Mouse (Mus musculus) intestine, embryonic 15.5 days (tissue): ENCODE measurements around the gene Zranb2. TPM values are rescaled to one million over a fixed set of nuclear protein-coding genes. Genes with fewer than 3 reads are reported as not detected.
A peak's percentile ranks its signal among the peaks of the same experiment; 100 is the strongest.

Experiments used
- ATAC-seq: fragments of 200-750 bp; cut with Nextera tagmentation; 2 replicates; pipeline ENCODE4 v1.8.0; 2017; ENCODE audit warnings: moderate TSS enrichment, moderate library complexity
- H3K27ac ChIP-seq: fragments of 300-500 bp; sonication (generic); 2 replicates; pipeline ENCODE4 v1.5.1; 2015; ENCODE audit warnings: mild to moderate bottlenecking, inconsistent platforms
- H3K27me3 ChIP-seq: fragments of 300-500 bp; sonication (generic); replicated peaks from 2 replicates; pipeline ENCODE4 v1.6.1; 2015; ENCODE audit warnings: inconsistent platforms
- H3K36me3 ChIP-seq: fragments of 300-500 bp; sonication (generic); 2 replicates; pipeline ENCODE4 v1.6.1; 2015; ENCODE audit warnings: inconsistent platforms
- H3K4me1 ChIP-seq: fragments of 300-500 bp; sonication (generic); replicated peaks from 2 replicates; pipeline ENCODE4 v1.6.1; 2015; ENCODE audit warnings: inconsistent platforms
- H3K4me2 ChIP-seq: fragments of 300-500 bp; sonication (generic); replicated peaks from 2 replicates; pipeline ENCODE4 v1.6.1; 2015; ENCODE audit warnings: mild to moderate bottlenecking, inconsistent platforms
- H3K4me3 ChIP-seq: fragments of 300-500 bp; sonication (generic); replicated peaks from 2 replicates; pipeline ENCODE4 v1.5.1; 2015; ENCODE audit warnings: inconsistent platforms
- H3K9ac ChIP-seq: fragments of 300-500 bp; sonication (generic); 2 replicates; pipeline ENCODE4 v1.6.1; 2015; ENCODE audit warnings: inconsistent platforms
- H3K9me3 ChIP-seq: fragments of 300-500 bp; sonication (generic); 2 replicates; pipeline ENCODE4 v1.6.1; 2016; ENCODE audit warnings: inconsistent platforms
- WGBS: fragments of 180-500 bp; shearing (Covaris S2); methylation state at CpG from one replicate; pipeline ENCODE4 v1.1.7; 2015; 5-methylcytosine and 5-hydroxymethylcytosine counted together
- polyA plus RNA-seq: library from polyadenylated mRNA; unstranded; fragments of >200 nt; fragmentation: Nextera tagmentation; extraction: Ambion mirVana; gene quantifications from 2 replicates; pipeline ENCODE4 v1.2.1, GENCODE M21; 2015

The Zranb2 gene
- polyA plus RNA-seq, 1 experiment from 2014 or later: 93.6 TPM

GRCm38 (mm10) chr3:157549758-157550600 lies 16.0 kb downstream of the Zranb2 start:
- Histone ChIP-seq H3K4me1 (no peaks in the 10 kb centered on the region), H3K9ac (no peak overlapping the region), H3K27ac (no peak overlapping the region), H3K9me3 (no peaks in the 10 kb centered on the region), H3K36me3 (peaks cover 15% of the 10 kb centered on the region; the same call in 1 of the 2 replicates), H3K27me3 (no peaks in the 10 kb centered on the region), H3K4me3 (no peak overlapping the region), H3K4me2 (no peak overlapping the region)
- WGBS: 93% methylated on average over 3 of the region's 3 CpGs
- peak; percentile 36; the same call in 1 of the 2 replicates for ATAC-seq

DNA sequence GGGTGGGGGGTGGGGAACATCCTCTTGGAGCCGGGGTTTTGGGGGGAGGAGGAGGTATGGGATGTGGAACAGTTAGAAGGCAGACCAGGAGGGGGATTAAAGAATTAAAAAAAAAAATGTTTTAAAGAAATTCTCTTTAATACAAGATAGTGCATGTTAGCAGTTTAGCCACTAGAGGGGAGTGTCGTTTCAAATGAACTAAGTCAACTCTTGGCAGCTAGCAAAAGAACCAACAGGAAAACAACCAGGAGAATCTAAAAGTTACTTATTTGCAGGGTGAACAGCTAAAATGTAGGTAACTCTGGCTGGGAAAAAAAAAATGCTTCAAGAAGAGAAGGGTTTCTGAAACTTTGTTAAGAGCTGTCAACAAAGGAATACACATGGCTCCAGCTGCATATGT lies 31.2 kb downstream of the Zranb2 start:
- Histone ChIP-seq H3K9me3 (no peaks in the 10 kb centered on the region), H3K27me3 (peaks cover 25% of the 10 kb centered on the region), H3K36me3 (no peaks in the 10 kb centered on the region), H3K9ac (no peak overlapping the region), H3K4me3 (no peak overlapping the region), H3K27ac (no peak overlapping the region), H3K4me1 (peaks cover 11% of the 10 kb centered on the region), H3K4me2 (no peak overlapping the region)
- ATAC-seq: no peak
- 2% methylated on average over 2 of the region's 2 CpGs for WGBS

DNA sequence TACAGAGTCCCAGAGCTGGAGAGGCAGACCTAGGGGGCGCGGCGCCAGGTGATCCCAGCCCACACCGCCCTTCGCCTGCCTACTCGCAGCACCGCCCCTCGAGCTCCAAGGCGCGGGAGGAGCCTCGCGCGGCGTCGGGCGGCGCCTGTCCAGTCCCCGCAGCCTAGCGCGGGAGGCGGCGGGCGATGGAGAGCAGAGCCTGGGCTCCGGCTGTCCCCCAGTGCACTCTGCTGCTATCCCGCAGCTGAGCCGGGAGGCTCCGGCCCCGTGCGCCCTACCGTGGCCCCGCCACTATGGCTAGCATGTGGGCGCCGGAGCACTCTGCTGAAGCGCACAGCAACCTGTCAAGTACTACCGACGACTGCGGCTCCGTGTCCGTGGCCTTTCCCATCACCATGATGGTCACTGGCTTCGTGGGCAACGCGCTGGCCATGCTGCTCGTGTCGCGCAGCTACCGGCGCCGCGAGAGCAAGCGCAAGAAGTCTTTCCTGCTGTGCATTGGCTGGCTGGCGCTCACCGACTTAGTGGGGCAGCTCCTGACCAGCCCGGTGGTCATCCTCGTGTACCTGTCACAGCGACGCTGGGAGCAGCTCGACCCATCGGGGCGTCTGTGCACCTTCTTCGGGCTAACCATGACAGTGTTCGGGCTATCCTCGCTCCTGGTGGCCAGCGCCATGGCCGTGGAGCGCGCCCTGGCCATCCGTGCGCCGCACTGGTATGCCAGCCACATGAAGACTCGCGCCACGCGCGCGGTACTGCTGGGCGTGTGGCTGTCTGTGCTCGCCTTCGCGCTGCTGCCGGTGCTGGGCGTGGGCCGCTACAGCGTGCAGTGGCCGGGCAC lies 33.0 kb downstream of the Zranb2 start, which contains the start of gene Ptger3:
Gene Ptger3, plus strand, starts transcription at position 168 of the 841 bp plus-strand sequence.
- Histone ChIP-seq H3K4me1 (peaks cover 11% of the 10 kb centered on the region), H3K27ac (no peak within 1 kb of the TSS), H3K27me3 (peaks cover 25% of the 10 kb centered on the region), H3K9me3 (no peaks in the 10 kb centered on the region), H3K36me3 (no peaks in the 10 kb centered on the region), H3K9ac (peak within 1 kb of the TSS; percentile 32), H3K4me2 (peak within 1 kb of the TSS; percentile 95), H3K4me3 (peak within 1 kb of the TSS; percentile 53)
- under 1% methylated on average over 84 of the region's 84 CpGs for WGBS
- peak; percentile 85 for ATAC-seq

DNA sequence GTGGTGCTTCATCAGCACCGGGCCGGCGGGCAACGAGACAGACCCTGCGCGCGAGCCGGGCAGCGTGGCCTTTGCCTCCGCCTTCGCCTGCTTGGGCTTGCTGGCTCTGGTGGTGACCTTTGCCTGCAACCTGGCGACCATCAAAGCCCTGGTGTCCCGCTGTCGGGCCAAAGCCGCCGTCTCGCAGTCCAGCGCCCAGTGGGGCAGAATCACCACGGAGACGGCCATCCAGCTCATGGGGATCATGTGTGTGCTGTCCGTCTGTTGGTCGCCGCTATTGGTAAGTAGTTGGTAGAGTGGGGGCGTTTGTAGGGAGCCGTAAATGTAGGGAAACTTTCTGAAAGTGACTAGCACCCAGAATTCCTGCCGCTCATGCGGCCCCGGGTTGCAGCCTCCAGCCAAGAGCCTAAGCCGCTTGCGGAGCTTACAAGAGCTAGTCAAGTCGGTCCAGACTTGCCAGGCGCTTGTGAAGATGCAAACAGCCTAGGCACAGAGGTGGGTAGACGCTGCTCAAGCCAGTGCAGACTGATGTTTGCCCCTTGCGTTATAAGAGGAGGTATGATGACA lies 33.7 kb downstream of the Zranb2 start:
- peak overlapping the region; percentile 95 for H3K4me2 ChIP-seq
- H3K4me1 ChIP-seq: peaks cover 11% of the 10 kb centered on the region
- peak overlapping the region; percentile 53 for H3K4me3 ChIP-seq
- 3% methylated on average over 34 of the region's 34 CpGs for WGBS
- no peaks in the 10 kb centered on the region for H3K36me3 ChIP-seq
- H3K9me3 ChIP-seq: no peaks in the 10 kb centered on the region
- 0 out of 2 replicates have a peak, but pooled peaks have one; percentile 11 for ATAC-seq
- no peak overlapping the region for H3K27ac ChIP-seq
- H3K27me3 ChIP-seq: peaks cover 25% of the 10 kb centered on the region
- H3K9ac ChIP-seq: peak overlapping the region; percentile 32

- Histone ChIP-seq H3K36me3 (no peaks in the 10 kb centered on the region), H3K4me3 (no peak overlapping the region), H3K27me3 (peaks cover 19% of the 10 kb centered on the region), H3K4me2 (no peak overlapping the region), H3K9me3 (no peaks in the 10 kb centered on the region), H3K9ac (no peak overlapping the region), H3K4me1 (peaks cover 6% of the 10 kb centered on the region), H3K27ac (no peak overlapping the region)
- WGBS: 80% methylated on average over 6 of the region's 6 CpGs
- no peak for ATAC-seq
Measured at GRCm38 (mm10) chr3:157572011-157572410, 38.1 kb downstream of the Zranb2 start.

DNA sequence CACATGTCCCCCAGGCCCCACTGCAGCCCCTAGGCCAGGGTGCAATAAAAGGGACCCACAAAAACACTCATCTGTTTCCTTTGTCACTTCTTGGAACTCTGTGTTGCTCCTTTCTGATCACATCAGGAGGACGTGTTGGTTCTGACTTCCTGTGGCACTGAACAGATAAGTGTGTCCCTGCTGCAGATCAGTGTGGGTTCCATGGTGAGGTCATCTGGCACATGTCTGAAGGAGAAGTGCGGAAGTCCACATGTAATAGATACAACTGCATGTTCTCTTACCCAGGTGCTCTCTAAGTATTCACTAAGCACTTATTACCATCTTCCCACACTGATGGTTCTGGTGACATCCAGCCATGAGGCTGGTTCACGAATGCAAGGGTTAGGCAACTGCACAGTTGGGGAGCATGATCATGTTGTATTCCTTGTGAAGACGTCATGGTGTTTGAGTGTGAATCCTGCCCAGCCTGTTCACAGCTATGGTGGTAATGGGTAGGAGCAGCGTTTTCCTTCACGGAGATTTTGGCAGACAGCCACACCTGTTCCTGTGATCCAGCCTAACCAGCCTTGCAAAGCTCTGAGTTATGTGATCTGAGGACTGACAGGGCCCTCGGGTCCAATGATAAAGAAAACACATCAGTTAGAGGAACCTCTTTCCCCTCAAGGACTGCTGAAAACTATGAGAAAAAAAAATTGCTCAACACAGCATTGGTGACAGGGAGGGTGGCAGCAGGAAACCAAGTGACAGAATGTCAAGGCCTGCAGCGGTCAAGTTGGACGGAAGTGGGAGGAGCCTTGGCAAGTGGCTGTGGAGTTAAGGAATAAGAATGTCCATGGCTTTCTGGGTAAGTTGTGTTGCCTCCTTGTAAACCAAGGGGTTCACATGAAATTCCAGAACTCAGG lies 41.7 kb downstream of the Zranb2 start:
- Histone ChIP-seq H3K27ac (no peak overlapping the region), H3K4me2 (no peak overlapping the region), H3K9ac (no peak overlapping the region), H3K27me3 (no peaks in the 10 kb centered on the region), H3K4me3 (no peak overlapping the region), H3K9me3 (no peaks in the 10 kb centered on the region), H3K4me1 (no peaks in the 10 kb centered on the region), H3K36me3 (no peaks in the 10 kb centered on the region)
- no peak for ATAC-seq
- WGBS: 78% methylated on average over 9 of the region's 9 CpGs

DNA sequence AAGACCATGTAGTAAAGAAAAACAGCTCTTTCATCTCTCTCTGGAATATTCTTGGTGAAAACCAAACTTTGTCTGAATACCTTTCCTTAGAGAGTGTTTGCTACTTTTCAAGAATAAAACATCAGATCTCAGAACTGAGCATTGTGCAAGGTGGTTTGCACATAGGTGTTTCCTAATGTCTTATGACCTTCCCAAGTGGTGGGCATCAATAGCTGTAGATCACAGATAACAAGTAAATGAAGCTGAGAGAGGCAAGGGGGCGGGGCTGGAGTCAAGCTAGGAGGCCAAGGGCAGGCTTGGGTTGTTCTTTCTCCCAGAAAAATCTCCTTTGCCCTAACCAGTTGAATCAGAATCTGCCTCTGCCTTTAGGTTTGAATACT lies 42.4 kb downstream of the Zranb2 start:
- Histone ChIP-seq H3K4me3 (no peak overlapping the region), H3K36me3 (no peaks in the 10 kb centered on the region), H3K27ac (no peak overlapping the region), H3K27me3 (no peaks in the 10 kb centered on the region), H3K9me3 (no peaks in the 10 kb centered on the region), H3K4me2 (no peak overlapping the region), H3K9ac (no peak overlapping the region), H3K4me1 (no peaks in the 10 kb centered on the region)
- no peak for ATAC-seq
- 67% methylated on average over 1 of the region's 1 CpGs for WGBS

DNA sequence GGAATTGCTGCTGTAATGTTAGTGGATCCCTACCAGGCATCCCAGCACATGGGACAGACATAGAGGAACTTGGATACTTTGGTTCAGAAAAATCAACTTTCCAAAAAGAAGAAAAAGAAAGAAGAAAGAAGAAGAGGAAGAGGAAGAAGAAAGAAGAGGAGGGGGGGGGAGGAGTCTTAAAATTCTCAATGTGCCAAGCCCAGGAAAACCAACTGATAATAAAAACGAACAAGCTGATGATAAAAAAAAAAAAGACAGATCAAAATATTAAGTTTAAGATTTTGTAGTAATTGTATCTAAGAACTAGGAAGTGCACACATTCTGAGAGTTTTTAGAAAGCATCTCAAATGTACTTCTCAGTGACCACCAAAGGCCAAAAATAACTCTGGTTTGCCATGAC lies 42.9 kb downstream of the Zranb2 start:
- 68% methylated on average over 1 of the region's 1 CpGs for WGBS
- H3K4me3 ChIP-seq: no peak overlapping the region
- no peaks in the 10 kb centered on the region for H3K4me1 ChIP-seq
- no peaks in the 10 kb centered on the region for H3K36me3 ChIP-seq
- no peaks in the 10 kb centered on the region for H3K27me3 ChIP-seq
- no peak overlapping the region for H3K9ac ChIP-seq
- no peaks in the 10 kb centered on the region for H3K9me3 ChIP-seq
- no peak overlapping the region for H3K27ac ChIP-seq
- no peak for ATAC-seq
- no peak overlapping the region for H3K4me2 ChIP-seq

DNA sequence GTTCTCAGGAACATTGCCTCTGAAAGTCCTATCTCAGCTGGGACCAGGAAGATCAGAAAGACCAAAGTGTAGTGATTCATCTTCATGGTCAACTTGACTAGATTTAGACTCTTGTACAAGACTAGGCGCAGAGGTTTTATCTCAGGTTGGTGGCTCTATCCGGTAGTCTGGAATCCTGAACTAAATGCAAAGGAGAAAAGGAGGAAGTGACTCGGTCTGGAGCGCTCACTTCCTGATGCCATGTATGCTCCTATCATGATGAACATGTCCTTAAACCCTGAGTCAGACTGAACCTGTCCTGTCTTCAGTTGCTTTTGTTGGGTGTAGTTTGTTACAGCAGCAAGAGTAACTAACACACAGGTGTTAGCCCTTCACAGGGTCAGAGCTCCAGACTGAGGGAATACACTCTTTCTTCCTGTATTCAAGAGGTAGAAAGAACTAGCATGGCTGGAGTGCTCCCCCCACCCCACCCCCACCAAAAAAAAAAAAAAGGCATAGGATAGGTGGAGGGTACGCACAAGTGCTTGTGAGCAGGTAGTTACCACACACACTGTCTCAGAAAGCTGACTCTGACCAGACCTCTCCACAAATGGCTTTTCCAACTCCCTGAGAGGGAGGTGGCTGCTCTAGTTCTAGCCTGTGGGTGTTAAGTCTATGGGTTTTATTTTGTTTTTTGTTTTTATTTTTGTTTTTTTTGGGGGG lies 44.7 kb downstream of the Zranb2 start:
- no peak overlapping the region for H3K9ac ChIP-seq
- 82% methylated on average over 5 of the region's 5 CpGs for WGBS
- 0 out of 2 replicates have a peak, but pooled peaks cover 3% of the 10 kb centered on the region for H3K4me1 ChIP-seq

DNA sequence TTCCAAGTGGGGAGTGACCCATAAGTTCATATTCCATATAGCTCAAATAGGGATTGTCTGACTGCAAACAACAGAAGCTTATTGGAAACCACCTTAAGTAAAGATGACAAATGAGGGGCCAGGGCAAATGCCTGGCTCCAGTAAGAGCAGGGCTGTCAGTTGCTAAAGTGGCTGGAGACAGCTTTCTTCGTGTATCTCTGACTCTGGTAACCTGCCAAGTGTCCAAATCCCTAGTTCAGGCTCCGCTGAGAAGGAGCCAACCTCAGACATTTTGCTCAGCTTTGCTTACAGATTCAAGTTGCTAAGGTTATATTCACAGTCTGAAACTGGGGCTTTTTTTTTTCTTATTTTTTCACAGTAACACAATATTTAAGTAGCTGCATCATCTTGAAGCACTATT lies 45.4 kb downstream of the Zranb2 start:
- Histone ChIP-seq H3K4me3 (no peak overlapping the region), H3K9me3 (no peaks in the 10 kb centered on the region), H3K9ac (no peak overlapping the region), H3K36me3 (no peaks in the 10 kb centered on the region), H3K4me1 (0 out of 2 replicates have a peak, but pooled peaks cover 3% of the 10 kb centered on the region), H3K27ac (no peak overlapping the region), H3K27me3 (no peaks in the 10 kb centered on the region), H3K4me2 (no peak overlapping the region)
- WGBS: 39% methylated on average over 2 of the region's 2 CpGs
- no peak for ATAC-seq

More for the DNA sequence above, 44.7 kb downstream of the Zranb2 start:
- Histone ChIP-seq H3K4me3 (no peak overlapping the region), H3K27me3 (no peaks in the 10 kb centered on the region), H3K9me3 (no peaks in the 10 kb centered on the region), H3K4me2 (no peak overlapping the region), H3K27ac (no peak overlapping the region), H3K36me3 (no peaks in the 10 kb centered on the region)
- no peak for ATAC-seq

DNA sequence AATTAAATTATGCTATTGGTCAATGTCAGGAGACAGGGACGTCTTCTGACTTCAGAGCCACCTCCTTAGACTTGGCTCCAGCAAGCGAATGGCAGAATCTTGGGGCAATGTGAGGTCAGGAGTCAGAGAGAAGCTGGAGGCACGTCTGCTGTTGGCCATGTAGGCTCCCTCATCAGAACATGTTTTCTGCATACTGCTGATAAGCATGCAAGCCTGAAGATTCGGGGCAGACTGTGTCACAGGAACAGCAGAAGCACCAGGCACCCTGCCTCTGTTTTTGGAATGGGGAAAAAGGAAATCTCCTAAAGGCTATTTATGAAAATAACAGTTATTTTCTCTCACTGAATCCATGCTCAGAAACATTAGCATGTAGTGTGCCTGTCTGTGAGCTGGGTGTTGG lies 46.3 kb downstream of the Zranb2 start:
- Histone ChIP-seq H3K4me2 (no peak overlapping the region), H3K36me3 (no peaks in the 10 kb centered on the region), H3K9ac (no peak overlapping the region), H3K27ac (no peak overlapping the region), H3K4me1 (0 out of 2 replicates have a peak, but pooled peaks cover 3% of the 10 kb centered on the region), H3K4me3 (no peak overlapping the region), H3K9me3 (no peaks in the 10 kb centered on the region), H3K27me3 (no peaks in the 10 kb centered on the region)
- WGBS: 68% methylated on average over 4 of the region's 4 CpGs
- ATAC-seq: no peak
